Mouse (Mus musculus): ENCODE measurements at regions not wholly inside any gene's neighbourhood (a gene's known extent, or its start where the extent isn't known, plus 50 kb on each side); places are given as distances from the start of the nearest gene placed in this dataset.
A peak's percentile ranks its signal among the peaks of the same experiment; 100 is the strongest.

DNA sequence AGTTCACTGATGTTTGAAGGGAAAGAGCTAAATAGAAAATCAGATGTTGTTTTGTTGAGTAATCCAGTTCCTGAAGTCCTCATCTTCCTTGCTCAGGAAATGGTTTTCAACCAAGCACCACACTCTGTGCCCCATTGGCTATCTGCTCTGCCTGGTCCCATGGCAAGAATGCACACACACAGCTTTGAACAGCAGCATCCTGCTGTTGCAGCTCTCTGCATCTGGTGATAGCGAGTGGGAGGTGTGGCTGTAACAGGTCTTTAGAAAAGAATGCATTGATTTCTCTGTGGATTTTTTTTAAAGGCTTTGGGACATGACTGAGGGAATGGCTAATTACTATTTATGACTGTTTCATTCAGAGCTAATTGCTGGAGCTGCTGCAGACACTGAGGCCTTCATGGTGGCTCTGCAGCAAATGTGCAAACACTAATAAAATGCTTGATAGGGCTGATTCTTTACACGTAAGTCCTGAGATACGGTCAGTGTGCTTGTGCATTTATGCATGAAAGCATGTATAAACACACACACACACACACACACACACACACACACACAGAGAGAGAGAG is 459.1 kb upstream of the Nrsn1 start:
- Histone ChIP-seq H3K4me1 (0 out of 2 replicates have a peak, but pooled peaks cover 6% of the 10 kb centered on the region), H3K4me3 (no peak overlapping the region), H3K27me3 (no peaks in the 10 kb centered on the region), H3K36me3 (ENCODE audit: poor library complexity, severe bottlenecking) (no peaks in the 10 kb centered on the region), H3K9ac (no peak overlapping the region), H3K27ac (no peak overlapping the region), H3K4me2 (no peak overlapping the region), H3K9me3 (replicated peaks) (no peaks in the 10 kb centered on the region)
- ATAC-seq, result peak; percentile 72; the same call in 1 of the 2 replicates
- WGBS, result 9% methylated on average over 3 of the region's 3 CpGs

DNA sequence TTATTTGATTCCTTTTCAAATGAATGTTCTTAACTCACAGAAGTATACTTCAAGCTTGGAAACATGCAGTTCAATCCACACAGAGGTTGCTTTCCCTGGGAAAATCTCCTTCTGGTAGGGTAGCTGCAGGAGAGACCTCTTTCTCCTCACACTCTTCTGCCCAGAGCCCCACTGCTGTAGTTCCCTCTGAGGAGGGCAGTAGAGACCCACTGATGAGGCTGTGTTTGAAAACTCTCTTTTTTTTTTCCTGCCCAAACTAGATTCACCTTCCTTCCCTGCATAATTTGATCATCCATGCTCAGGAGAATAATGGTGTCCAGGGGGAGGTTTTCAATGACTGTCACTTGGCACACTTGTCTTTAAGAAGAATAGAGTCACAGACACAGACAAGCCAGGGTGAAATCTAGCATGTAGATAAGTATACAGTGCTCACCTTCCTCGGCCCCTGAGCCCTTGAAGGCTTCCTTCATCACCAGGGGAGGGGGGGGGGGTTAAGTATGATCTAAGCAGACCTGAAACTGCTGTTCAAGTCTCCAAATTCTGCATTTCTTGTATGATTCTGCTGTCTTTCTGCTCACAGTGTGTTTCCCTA is 457.3 kb upstream of the Nrsn1 start:
- H3K4me1 ChIP-seq, result peaks cover 12% of the 10 kb centered on the region; the same call in 1 of the 2 replicates
- no peak overlapping the region for H3K9ac ChIP-seq
- no peak overlapping the region for H3K27ac ChIP-seq
- no peak overlapping the region for H3K4me3 ChIP-seq
- H3K27me3 ChIP-seq, result no peaks in the 10 kb centered on the region
- H3K4me2 ChIP-seq, result no peak overlapping the region
- peak; percentile 54 for ATAC-seq
- no peaks in the 10 kb centered on the region for H3K36me3 ChIP-seq (ENCODE audit: poor library complexity, severe bottlenecking)
- WGBS, result 27% methylated on average over 1 of the region's 1 CpGs
- no peaks in the 10 kb centered on the region for H3K9me3 ChIP-seq (replicated peaks)

DNA sequence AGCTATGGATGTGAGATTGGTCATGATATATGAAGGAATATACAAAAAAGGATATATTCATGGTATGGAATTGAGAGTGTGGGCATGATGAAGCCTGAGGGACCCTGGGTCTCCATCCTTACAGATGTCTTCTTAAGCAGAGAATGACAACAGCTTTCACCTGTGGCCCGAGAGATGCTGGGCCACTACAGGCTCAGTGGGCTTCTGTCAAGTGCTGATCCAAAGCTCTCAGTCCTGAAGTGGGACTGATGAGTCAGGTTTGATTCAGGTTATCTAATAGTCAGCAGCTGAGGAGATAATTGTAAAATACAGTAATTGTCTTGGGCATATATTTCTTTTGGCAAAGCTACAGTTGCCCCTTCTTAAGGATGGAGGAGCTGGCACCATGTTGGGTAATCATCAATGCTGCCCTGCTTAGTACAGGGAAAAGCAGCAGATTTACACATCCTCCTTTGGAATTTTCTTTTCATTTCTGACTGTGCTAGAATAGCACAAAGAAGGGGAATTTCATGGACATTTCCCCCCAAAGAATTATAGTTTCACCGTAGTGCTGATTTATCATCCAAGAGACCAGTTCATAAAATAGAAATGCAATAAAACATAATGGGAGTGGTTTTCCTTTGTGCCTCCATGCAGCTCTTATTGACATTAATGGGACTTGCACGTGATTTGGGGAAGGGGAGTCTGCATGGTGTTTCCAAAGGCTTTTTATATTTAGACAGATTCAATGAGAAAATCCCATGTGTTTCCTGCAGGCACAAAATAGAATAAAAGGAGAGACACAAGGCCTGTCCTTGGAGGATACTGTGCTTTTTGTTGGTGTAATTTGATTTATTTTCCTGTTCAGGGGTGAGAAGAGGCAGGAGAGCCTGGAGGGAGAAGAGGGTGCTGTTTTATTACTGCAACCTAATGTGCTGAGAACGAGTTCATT is 452.6 kb upstream of the Nrsn1 start:
- Histone ChIP-seq H3K27me3 (no peaks in the 10 kb centered on the region), H3K9me3 (replicated peaks) (no peaks in the 10 kb centered on the region), H3K9ac (no peak overlapping the region), H3K36me3 (ENCODE audit: poor library complexity, severe bottlenecking) (no peaks in the 10 kb centered on the region), H3K27ac (no peak overlapping the region), H3K4me1 (peaks cover 6% of the 10 kb centered on the region; the same call in 1 of the 2 replicates), H3K4me2 (no peak overlapping the region), H3K4me3 (no peak overlapping the region)
- ATAC-seq, result 0 out of 2 replicates have a peak, but pooled peaks have one; percentile 41
- 42% methylated on average over 4 of the region's 4 CpGs for WGBS

DNA sequence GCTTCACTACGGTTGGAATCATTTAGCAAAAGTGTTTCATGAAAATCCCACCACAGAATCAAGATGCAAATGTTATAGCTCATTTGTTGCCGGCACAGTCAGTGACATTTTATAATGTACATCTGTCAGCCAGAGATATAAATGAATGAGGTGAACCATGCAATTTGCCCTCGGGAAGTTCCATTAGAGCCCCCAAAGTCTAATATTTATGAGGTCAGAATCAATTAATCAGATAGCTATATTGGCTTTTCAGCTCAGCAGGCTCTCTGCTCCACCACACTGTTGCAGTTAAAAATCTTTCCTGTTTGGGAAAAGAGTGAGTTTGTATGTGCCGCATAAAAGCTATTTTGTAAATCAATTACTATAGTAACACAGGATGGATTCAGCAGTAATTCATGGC is 430.7 kb upstream of the Nrsn1 start:
- H3K4me3 ChIP-seq, result no peak overlapping the region
- H3K36me3 ChIP-seq (ENCODE audit: poor library complexity, severe bottlenecking), result no peaks in the 10 kb centered on the region
- H3K27ac ChIP-seq, result no peak overlapping the region
- no peak for ATAC-seq
- H3K9ac ChIP-seq, result no peak overlapping the region
- WGBS, result 66% methylated on average over 4 of the region's 4 CpGs
- H3K27me3 ChIP-seq, result no peaks in the 10 kb centered on the region
- no peaks in the 10 kb centered on the region for H3K4me1 ChIP-seq
- no peak overlapping the region for H3K4me2 ChIP-seq
- no peaks in the 10 kb centered on the region for H3K9me3 ChIP-seq (replicated peaks)

DNA sequence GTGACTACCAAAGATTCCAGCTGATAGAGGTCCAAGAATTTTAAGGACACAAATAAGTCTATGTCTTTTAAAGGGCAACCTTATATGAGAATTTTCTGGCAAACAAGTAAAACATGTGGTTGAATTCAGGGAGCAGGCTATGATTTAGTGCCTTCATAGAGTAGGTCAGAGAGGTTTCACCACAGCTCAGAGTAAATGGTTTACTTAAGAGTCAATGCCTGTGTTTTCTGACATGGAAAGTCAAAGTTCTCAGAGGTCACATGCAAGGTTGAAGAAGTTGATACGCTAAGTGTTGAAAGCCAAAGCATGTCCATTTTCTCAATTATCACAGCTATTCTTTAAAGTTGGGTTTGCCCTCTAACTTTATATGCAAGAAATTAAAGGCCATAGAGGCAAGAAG is 425.7 kb upstream of the Nrsn1 start:
- Histone ChIP-seq H3K4me3 (no peak overlapping the region), H3K9me3 (replicated peaks) (no peaks in the 10 kb centered on the region), H3K27ac (no peak overlapping the region), H3K27me3 (no peaks in the 10 kb centered on the region), H3K4me2 (no peak overlapping the region), H3K9ac (no peak overlapping the region), H3K36me3 (ENCODE audit: poor library complexity, severe bottlenecking) (no peaks in the 10 kb centered on the region), H3K4me1 (no peaks in the 10 kb centered on the region)
- ATAC-seq, result no peak
- WGBS, result 97% methylated on average over 1 of the region's 1 CpGs

DNA sequence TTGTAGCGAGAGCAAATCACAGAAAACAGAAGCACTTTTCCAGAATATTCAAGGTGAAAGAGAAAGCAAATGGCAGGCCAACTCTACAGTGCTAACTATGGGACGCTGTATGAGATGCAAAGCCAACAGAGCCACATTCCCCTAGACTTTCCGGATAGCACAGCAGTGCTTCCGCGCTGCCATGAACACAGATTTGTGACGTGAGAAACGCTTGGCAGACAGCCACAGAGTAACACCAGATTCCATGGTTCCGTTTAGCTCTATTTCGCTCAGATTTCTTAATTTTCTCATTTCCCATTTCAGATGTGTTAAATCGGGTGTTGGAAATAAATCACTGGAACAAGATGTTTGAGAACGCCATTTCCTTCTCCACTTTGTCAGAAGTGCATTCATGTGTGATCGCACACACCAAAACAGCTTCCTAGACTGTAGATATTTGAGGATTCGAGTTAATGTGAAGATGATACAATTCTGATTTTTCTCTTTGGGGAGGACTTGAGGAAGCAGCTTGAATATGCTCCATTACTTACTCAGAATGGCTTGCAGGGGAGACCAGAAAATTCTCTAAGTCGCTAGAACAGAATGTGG is 424.8 kb upstream of the Nrsn1 start:
- Histone ChIP-seq H3K36me3 (ENCODE audit: poor library complexity, severe bottlenecking) (no peaks in the 10 kb centered on the region), H3K27me3 (no peaks in the 10 kb centered on the region), H3K9me3 (replicated peaks) (no peaks in the 10 kb centered on the region), H3K4me3 (no peak overlapping the region), H3K9ac (no peak overlapping the region), H3K4me2 (no peak overlapping the region), H3K4me1 (no peaks in the 10 kb centered on the region), H3K27ac (no peak overlapping the region)
- 87% methylated on average over 14 of the region's 14 CpGs for WGBS
- peak; percentile 61; the same call in 1 of the 2 replicates for ATAC-seq

DNA sequence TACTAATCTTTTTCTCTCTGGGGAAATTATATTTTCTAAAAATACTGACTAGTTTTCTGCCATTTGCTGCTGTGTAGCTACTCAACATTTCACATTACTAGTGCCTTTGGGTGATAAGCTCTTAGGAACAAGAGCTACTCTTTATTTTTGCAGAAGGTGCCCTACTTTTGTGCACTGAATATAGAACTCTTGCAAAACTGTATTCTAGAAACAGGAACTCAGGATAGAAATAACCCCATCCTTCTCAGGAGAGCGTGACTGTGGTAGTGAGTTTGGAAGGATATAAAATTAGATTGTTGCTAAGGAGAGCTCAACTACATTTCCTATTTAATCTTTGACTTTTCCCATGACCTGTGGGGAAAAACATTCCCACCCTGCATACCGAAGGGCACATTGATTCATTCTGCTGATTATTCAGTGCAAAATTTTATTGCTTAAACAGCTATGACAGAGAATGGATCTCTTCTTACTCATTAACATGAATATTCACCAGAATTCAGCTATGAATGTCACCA is 408.0 kb upstream of the Nrsn1 start:
- no peak for ATAC-seq
- Histone ChIP-seq H3K4me1 (no peaks in the 10 kb centered on the region), H3K36me3 (ENCODE audit: poor library complexity, severe bottlenecking) (no peaks in the 10 kb centered on the region), H3K27me3 (no peaks in the 10 kb centered on the region), H3K27ac (no peak overlapping the region), H3K4me3 (no peak overlapping the region), H3K4me2 (no peak overlapping the region), H3K9me3 (replicated peaks) (no peaks in the 10 kb centered on the region), H3K9ac (no peak overlapping the region)
- WGBS, result 96% methylated on average over 2 of the region's 2 CpGs

DNA sequence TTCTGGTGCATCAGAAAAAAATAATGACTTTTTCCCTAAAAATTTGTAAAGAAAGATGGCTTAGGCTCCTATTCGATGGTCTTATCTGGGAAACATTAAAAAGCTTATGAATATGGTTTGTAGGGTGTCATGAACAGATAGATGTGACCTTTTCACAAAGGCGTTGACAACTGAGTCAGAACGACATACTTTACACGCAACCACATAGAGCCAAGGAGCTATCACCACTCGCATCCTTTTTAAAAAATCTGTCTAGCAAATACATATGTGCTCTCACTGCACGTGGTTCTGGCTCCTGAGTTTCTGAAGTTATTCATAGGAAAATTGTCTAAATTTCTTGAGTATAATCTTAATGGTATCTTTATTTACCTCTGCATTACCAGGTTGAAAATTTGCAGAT is 404.9 kb upstream of the Nrsn1 start:
- Histone ChIP-seq H3K27ac (no peak overlapping the region), H3K27me3 (no peaks in the 10 kb centered on the region), H3K4me3 (no peak overlapping the region), H3K36me3 (ENCODE audit: poor library complexity, severe bottlenecking) (no peaks in the 10 kb centered on the region), H3K4me2 (no peak overlapping the region), H3K9me3 (replicated peaks) (no peaks in the 10 kb centered on the region), H3K4me1 (no peaks in the 10 kb centered on the region), H3K9ac (no peak overlapping the region)
- ATAC-seq, result no peak
- 87% methylated on average over 6 of the region's 6 CpGs for WGBS

DNA sequence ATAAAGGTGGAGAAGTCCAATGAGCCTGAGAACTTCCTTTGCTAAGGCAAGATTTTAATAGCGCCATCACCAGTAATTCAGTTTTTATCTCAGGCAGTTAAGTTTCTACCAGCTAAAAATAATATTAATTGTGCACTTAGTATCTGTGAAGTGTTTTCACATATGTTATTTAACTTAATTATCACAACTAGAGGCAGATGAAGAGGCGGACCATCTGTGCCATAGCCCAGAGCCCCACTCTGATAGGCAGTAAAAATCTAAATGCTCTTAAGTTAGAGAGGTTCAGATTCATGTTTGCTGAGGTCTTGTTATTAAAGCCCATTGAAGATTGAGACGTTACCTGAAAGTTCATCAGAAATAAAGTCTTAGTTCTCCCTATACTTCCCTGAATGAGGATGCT is 395.7 kb upstream of the Nrsn1 start:
- WGBS, result 77% methylated on average over 3 of the region's 3 CpGs
- Histone ChIP-seq H3K4me1 (0 out of 2 replicates have a peak, but pooled peaks cover 3% of the 10 kb centered on the region), H3K27me3 (no peaks in the 10 kb centered on the region), H3K9me3 (replicated peaks) (no peaks in the 10 kb centered on the region), H3K4me3 (no peak overlapping the region), H3K27ac (0 out of 2 replicates have a peak overlapping the region, but pooled peaks have one; percentile 19), H3K9ac (no peak overlapping the region), H3K36me3 (ENCODE audit: poor library complexity, severe bottlenecking) (no peaks in the 10 kb centered on the region), H3K4me2 (no peak overlapping the region)
- no peak for ATAC-seq

DNA sequence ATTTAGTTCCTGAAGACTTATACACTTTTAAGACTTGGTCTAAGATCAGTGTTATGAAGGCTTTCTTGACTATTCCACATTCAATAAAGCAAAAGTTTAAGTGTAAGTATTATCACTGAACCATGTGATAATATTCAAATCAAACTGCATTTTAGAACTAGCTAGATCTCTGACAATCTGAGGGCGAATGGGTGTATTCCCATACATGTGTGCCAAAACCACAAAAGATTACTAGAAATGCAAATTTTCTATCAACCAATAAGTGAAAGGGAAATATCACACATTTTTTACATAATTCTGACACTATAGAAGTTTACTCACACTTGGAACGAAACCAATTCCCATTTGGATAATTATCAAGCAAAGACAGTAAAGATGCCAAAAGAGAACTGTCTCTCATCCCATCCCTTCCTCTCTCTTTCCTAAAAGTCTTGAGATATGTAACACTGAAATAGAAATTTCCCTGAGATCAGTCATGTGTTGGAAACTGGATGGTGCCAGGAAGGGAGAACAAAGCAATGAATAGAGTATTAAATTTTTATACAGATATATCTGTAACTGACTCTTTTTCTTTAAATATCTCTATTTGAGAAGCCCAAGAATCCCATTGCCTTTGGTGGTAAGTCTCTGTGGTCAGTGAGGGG is 394.8 kb upstream of the Nrsn1 start:
- Histone ChIP-seq H3K27ac (no peak overlapping the region), H3K4me3 (no peak overlapping the region), H3K27me3 (no peaks in the 10 kb centered on the region), H3K36me3 (ENCODE audit: poor library complexity, severe bottlenecking) (no peaks in the 10 kb centered on the region), H3K9ac (no peak overlapping the region), H3K4me2 (no peak overlapping the region), H3K9me3 (replicated peaks) (no peaks in the 10 kb centered on the region), H3K4me1 (0 out of 2 replicates have a peak, but pooled peaks cover 3% of the 10 kb centered on the region)
- 77% methylated on average over 2 of the region's 2 CpGs for WGBS
- ATAC-seq, result peak; percentile 36; the same call in 1 of the 2 replicates

DNA sequence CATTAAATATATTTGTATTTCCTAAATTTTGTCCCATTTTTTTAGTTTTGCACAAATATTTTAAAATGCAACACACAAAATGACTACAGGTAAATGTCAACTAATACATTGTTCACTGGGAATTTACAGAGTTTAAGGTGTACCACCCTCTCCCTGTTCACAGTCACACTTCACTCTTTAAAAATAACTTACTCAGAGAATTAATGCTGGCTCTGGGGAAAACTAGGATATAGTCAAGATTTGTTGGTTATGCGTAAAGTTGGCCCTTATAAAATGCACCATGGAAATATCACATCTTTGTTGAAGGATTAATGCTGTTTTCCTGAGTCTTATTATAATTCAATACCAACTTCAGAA is 378.1 kb upstream of the Nrsn1 start:
- Histone ChIP-seq H3K4me2 (no peak overlapping the region), H3K9ac (no peak overlapping the region), H3K27me3 (no peaks in the 10 kb centered on the region), H3K4me1 (no peaks in the 10 kb centered on the region), H3K27ac (no peak overlapping the region), H3K4me3 (no peak overlapping the region), H3K36me3 (ENCODE audit: poor library complexity, severe bottlenecking) (no peaks in the 10 kb centered on the region), H3K9me3 (replicated peaks) (no peaks in the 10 kb centered on the region)
- WGBS, result 96% methylated on average over 1 of the region's 1 CpGs
- no peak for ATAC-seq

Data from forebrain, embryonic 13.5 days (tissue).